Mouse (Mus musculus): ENCODE results near the gene C730034F03Rik.

DNA sequence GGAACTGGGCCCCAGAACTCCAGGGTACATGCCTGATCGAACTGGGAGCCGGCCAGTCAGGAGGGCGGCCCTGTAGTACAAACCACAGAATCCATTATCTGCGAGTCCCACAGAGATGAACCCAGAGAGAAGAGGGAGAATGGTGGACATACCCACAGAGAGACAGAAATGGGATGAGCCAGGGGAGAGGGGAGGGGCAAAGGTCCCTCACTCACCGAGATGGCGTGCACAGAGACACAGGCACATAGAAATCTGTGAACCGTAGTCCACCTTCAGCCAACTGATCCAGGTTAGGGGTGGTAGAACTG, 45.9 kb downstream of the C730034F03Rik start:
- no peak for TF ChIP-seq EP300 (IDR thresholded peaks at IDR 0.05; ENCODE audit: insufficient read depth, low read depth, low read length)
- TF ChIP-seq CTCF (IDR thresholded peaks at IDR 0.05): no peak

All from heart, adult 2 months (tissue).